Mouse (Mus musculus) limb, embryonic 11.5 days (tissue): ENCODE measurements around the gene Casq2. TPM values are rescaled to one million over a fixed set of nuclear protein-coding genes. Genes with fewer than 3 reads are reported as not detected.

Experiments used
- ATAC-seq: fragments of 200-750 bp; cut with Nextera tagmentation; 2 replicates; pipeline ENCODE4 v1.8.0; 2017; ENCODE audit warnings: low read depth; ENCODE audit not compliant: insufficient number of reproducible peaks, low FRiP score, low TSS enrichment
- DNase-seq: peaks from one replicate; pipeline ENCODE4 v3.0.0-alpha.2; 2015; ENCODE audit warnings: low spot score
- H3K27ac ChIP-seq: fragments of 300-500 bp; sonication (generic); replicated peaks from 2 replicates; pipeline ENCODE4 v1.5.1; 2014; ENCODE audit warnings: low read depth, mild to moderate bottlenecking, low read length
- H3K27me3 ChIP-seq: fragments of 300-500 bp; sonication (generic); 2 replicates; pipeline ENCODE4 v1.6.1; 2014; ENCODE audit warnings: mild to moderate bottlenecking, low read length, mixed read lengths; ENCODE audit not compliant: control insufficient read depth, insufficient read depth
- H3K36me3 ChIP-seq: fragments of 300-500 bp; sonication (generic); 2 replicates; pipeline ENCODE4 v1.6.1; 2014; ENCODE audit warnings: mild to moderate bottlenecking, low read length, moderate library complexity, mixed read lengths; ENCODE audit not compliant: control insufficient read depth, insufficient read depth
- H3K4me1 ChIP-seq: fragments of 300-500 bp; sonication (generic); 2 replicates; pipeline ENCODE4 v1.6.1; 2014; ENCODE audit warnings: low read length, mixed read lengths; ENCODE audit not compliant: control insufficient read depth, insufficient read depth
- H3K4me2 ChIP-seq: fragments of 300-500 bp; sonication (generic); 2 replicates; pipeline ENCODE4 v1.6.1; 2014; ENCODE audit warnings: low read depth, mild to moderate bottlenecking, moderate library complexity; ENCODE audit not compliant: severe bottlenecking
- H3K4me3 ChIP-seq: fragments of 300-500 bp; sonication (generic); 2 replicates; pipeline ENCODE4 v1.5.1; 2014; ENCODE audit warnings: low read depth, low read length
- H3K9ac ChIP-seq: fragments of 300-500 bp; sonication (generic); 2 replicates; pipeline ENCODE4 v1.6.1; 2014; ENCODE audit warnings: mild to moderate bottlenecking, low read length
- H3K9me3 ChIP-seq: fragments of 300-500 bp; sonication (generic); 2 replicates; pipeline ENCODE4 v1.6.1; 2016; ENCODE audit warnings: low read length; ENCODE audit not compliant: control insufficient read depth
- WGBS: fragments of 180-500 bp; shearing (Covaris S2); extraction: QIAGEN DNeasy Blood & Tissue Kit; methylation state at CpG from one replicate; pipeline ENCODE4 v1.1.7; 2014; 5-methylcytosine and 5-hydroxymethylcytosine counted together
- polyA plus RNA-seq: library from polyadenylated mRNA; unstranded; fragments of >200 nt; fragmentation: Nextera tagmentation; extraction: Ambion mirVana; gene quantifications from 2 replicates; pipeline ENCODE4 v1.2.1, GENCODE M21; 2014

Gene Casq2
- polyA plus RNA-seq, 1 experiment from 2014 or later, result 2.4 TPM

DNA sequence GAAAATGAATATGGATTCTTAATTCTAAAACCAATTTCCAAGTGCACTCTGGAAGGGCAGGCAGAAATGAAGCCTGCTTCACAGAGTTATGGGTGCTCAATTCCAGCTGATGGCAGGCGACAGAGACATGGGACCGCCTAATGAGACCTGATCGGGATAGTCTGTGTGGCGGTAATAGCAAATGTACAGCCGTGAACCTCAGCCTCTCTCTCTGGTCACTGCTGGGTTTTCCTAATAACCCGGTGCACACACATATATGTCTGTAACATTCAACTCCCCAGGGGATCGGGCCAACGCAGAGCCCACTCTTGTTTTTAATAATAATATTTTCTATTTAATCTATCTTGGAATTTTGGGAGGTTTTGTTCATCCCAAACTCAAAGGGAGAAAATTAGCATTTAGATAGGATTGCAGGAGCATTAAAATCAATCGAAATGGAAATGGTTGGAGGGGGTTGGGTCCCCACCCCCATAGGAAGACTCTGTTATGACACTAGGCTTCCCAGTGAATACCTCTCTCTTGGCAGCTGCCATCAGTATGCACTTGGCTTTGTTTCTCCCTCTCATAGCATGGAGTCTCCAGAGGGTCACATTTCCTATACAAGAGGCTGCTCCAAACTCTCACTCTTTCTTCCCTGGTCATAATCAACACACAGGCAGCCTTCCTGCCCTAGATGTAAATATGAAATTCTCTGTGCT lies 45.6 kb downstream of the Casq2 start:
- no peak for DNase-seq
- WGBS, result 90% methylated on average over 9 of the region's 9 CpGs
- Histone ChIP-seq H3K36me3 (no peaks in the 10 kb centered on the region), H3K9me3 (no peaks in the 10 kb centered on the region), H3K9ac (no peak overlapping the region), H3K27me3 (no peaks in the 10 kb centered on the region), H3K4me2 (no peak overlapping the region), H3K4me1 (peaks cover 5% of the 10 kb centered on the region; the same call in 1 of the 2 replicates), H3K27ac (no peak overlapping the region), H3K4me3 (no peak overlapping the region)
- ATAC-seq, result no peak

- H3K4me1 ChIP-seq, result peaks cover 5% of the 10 kb centered on the region; the same call in 1 of the 2 replicates
- H3K4me3 ChIP-seq, result no peak overlapping the region
- no peak overlapping the region for H3K27ac ChIP-seq
- WGBS, result 28% methylated on average over 10 of the region's 10 CpGs
- no peaks in the 10 kb centered on the region for H3K36me3 ChIP-seq
- no peaks in the 10 kb centered on the region for H3K9me3 ChIP-seq
- no peak overlapping the region for H3K9ac ChIP-seq
- no peaks in the 10 kb centered on the region for H3K27me3 ChIP-seq
- H3K4me2 ChIP-seq, result no peak overlapping the region
- ATAC-seq, result no peak
- DNase-seq, result peak; percentile 36
Measured at GRCm38 (mm10) chr3:102135389-102136113, 49.3 kb downstream of the Casq2 start.

DNA sequence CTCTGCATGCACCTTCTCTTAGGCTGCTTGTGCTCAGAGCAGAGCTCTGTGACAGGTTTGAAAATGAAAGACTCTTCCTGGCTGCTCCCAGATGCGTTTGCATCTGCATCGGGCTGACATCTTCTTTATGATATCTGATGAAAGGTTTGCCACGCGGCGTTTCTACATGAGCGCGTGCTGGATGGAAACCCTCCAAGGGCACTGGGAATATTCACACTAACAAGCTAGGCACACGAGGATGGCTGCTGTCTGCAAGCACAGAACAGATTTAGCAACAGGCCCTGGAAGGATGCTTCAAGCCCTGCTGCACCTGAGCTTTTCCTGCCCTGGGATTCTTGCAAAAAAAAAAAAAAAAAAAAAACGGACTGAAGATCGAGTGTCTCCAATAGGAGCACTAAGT lies 50.9 kb downstream of the Casq2 start:
- Histone ChIP-seq H3K36me3 (no peaks in the 10 kb centered on the region), H3K4me1 (peaks cover 5% of the 10 kb centered on the region; the same call in 1 of the 2 replicates), H3K4me3 (no peak overlapping the region), H3K27ac (no peak overlapping the region), H3K9ac (no peak overlapping the region), H3K4me2 (no peak overlapping the region), H3K9me3 (no peaks in the 10 kb centered on the region), H3K27me3 (no peaks in the 10 kb centered on the region)
- WGBS, result 84% methylated on average over 10 of the region's 10 CpGs
- DNase-seq (no peak), ATAC-seq (no peak)

GRCm38 (mm10) chr3:102138899-102139298 lies 52.7 kb downstream of the Casq2 start:
- ATAC-seq, result no peak
- no peaks in the 10 kb centered on the region for H3K27me3 ChIP-seq
- WGBS, result 82% methylated on average over 6 of the region's 6 CpGs
- no peaks in the 10 kb centered on the region for H3K36me3 ChIP-seq
- no peak for DNase-seq
- no peak overlapping the region for H3K4me3 ChIP-seq
- no peak overlapping the region for H3K27ac ChIP-seq
- H3K9ac ChIP-seq, result no peak overlapping the region
- H3K9me3 ChIP-seq, result no peaks in the 10 kb centered on the region
- no peak overlapping the region for H3K4me2 ChIP-seq
- peaks cover 5% of the 10 kb centered on the region; the same call in 1 of the 2 replicates for H3K4me1 ChIP-seq

GRCm38 (mm10) chr3:102140606-102141005 lies 54.4 kb downstream of the Casq2 start:
- Histone ChIP-seq H3K9me3 (no peaks in the 10 kb centered on the region), H3K27me3 (no peaks in the 10 kb centered on the region), H3K4me3 (no peak overlapping the region), H3K4me2 (no peak overlapping the region), H3K36me3 (no peaks in the 10 kb centered on the region), H3K4me1 (peaks cover 4% of the 10 kb centered on the region; the same call in 1 of the 2 replicates), H3K9ac (no peak overlapping the region), H3K27ac (no peak overlapping the region)
- WGBS, result 88% methylated on average over 6 of the region's 6 CpGs
- ATAC-seq (no peak), DNase-seq (no peak)

DNA sequence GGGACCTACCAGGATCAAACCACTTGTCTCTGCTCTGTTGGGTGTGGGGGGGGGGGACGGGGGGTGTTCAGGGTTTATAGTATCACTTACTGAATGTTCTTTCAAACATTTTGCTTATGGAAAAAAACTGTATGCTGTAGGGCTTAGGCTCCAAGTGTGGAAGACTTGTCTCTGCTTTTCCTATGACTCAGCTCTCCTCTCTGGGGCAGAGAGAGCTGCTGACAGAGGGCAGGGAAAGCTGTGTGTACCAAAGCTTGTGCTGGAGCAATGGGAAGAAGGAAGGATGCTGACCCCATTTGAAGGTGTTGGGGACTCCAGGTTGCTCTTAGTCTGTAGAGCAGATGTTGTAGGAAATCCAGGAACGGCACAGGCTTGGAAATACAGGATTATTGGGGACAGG lies 55.2 kb downstream of the Casq2 start:
- H3K4me2 ChIP-seq, result no peak overlapping the region
- DNase-seq (no peak), ATAC-seq (no peak)
- WGBS, result 78% methylated on average over 2 of the region's 2 CpGs
- no peaks in the 10 kb centered on the region for H3K27me3 ChIP-seq
- H3K4me1 ChIP-seq, result no peaks in the 10 kb centered on the region
- H3K36me3 ChIP-seq, result no peaks in the 10 kb centered on the region
- H3K9me3 ChIP-seq, result no peaks in the 10 kb centered on the region
- H3K4me3 ChIP-seq, result no peak overlapping the region
- H3K9ac ChIP-seq, result no peak overlapping the region
- H3K27ac ChIP-seq, result no peak overlapping the region

DNA sequence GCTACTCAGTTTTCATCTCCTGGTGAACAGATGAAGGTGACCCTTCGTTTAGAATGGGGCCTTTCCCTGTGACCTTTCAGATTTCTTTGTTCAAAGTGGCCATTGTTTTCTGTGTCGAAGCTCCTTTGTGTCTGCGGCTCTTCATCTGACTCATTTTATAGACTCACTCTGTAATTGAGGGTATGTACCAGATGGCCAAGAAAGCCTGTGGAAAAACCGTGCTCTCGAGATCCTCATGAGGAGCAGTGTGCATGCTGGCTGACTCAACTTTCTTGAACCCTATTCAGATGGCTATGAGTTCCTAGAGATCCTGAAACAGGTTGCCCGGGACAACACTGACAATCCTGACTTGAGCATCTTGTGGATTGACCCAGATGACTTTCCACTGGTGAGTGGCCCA lies 55.7 kb downstream of the Casq2 start:
- no peak overlapping the region for H3K9ac ChIP-seq
- no peak overlapping the region for H3K4me3 ChIP-seq
- H3K4me2 ChIP-seq, result no peak overlapping the region
- no peaks in the 10 kb centered on the region for H3K9me3 ChIP-seq
- WGBS, result 82% methylated on average over 6 of the region's 6 CpGs
- ATAC-seq (no peak), DNase-seq (no peak)
- no peaks in the 10 kb centered on the region for H3K27me3 ChIP-seq
- H3K36me3 ChIP-seq, result no peaks in the 10 kb centered on the region
- H3K27ac ChIP-seq, result no peak overlapping the region
- H3K4me1 ChIP-seq, result no peaks in the 10 kb centered on the region

DNA sequence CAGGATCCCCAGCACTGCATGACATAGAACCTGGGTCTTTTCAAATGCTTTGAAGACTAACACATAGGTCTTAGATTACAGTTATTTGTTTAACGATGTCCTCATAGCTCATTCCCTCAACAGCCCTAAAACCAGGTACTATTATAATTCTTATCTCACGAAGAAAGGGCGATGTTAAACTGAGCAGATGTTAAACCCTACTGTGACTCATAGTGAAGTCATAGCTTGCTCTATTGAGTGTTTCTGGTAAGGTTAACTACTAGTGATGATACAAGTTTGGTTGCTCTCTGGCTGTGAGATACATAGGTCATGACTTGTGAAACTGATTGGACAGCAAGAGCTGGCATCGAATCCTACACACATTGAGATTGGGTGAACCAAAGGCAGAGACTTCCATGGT lies 56.7 kb downstream of the Casq2 start:
- Histone ChIP-seq H3K36me3 (no peaks in the 10 kb centered on the region), H3K4me3 (no peak overlapping the region), H3K9me3 (no peaks in the 10 kb centered on the region), H3K27ac (no peak overlapping the region), H3K4me1 (no peaks in the 10 kb centered on the region), H3K9ac (no peak overlapping the region), H3K27me3 (no peaks in the 10 kb centered on the region), H3K4me2 (no peak overlapping the region)
- no peak for DNase-seq
- 90% methylated on average over 4 of the region's 4 CpGs for whole genome bisulfite sequencing
- no peak for ATAC-seq
